Mouse (Mus musculus) bone marrow macrophage, adult 2 months (primary cell): ENCODE results near the gene Rmi2.

Experiments
- CTCF ChIP-seq: IDR thresholded peaks from 2 replicates; pipeline ENCODE4 v1.5.1; 2012; ENCODE audit warnings: low read depth, mild to moderate bottlenecking, low read length, moderate library complexity
- POLR2A ChIP-seq: IDR thresholded peaks from 2 replicates; pipeline ENCODE4 v1.6.1; 2012; ENCODE audit warnings: mild to moderate bottlenecking, low read depth, low read length, borderline replicate concordance

DNA sequence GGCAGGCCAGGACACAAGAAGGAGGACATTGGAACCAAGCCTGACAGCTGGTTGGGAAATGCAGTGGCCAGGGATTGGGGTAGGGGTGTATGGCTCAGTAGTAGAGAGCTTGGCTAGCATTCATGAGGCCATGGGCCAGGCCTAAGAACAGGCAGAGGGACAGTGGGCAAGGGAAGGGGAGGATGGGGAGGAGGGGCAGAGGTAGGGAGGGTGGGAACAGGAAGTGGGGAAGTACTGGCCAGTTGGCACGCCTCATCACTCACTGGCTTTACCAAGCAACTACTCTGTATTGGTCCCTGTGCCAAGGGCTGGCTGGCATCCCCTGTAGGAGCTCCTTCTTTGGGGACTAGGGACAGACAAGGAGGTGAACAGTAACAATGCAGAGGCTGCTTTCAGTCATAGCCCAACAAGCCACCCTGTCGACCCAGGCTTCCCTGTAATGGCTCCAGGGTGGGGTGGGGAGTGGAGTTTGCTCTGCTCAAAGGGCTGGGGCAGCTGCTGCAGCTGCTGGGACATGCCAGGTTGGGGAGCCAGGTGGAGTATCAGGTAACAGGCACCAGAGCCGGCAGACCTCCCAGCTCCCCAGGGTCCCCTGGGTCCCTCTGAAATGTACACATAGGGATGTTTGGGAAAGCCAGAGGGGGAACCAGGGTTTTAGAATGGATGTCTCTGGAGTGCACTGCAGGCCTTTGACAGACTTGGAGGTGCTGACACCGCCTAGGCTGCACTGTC lies 46.5 kb downstream of the Rmi2 start:
- TF ChIP-seq CTCF, result no peak
- TF ChIP-seq POLR2A, result no peak
